Comparison of ENCODE assay signal across 13 mouse cellular contexts in genomic region chr7:40276116-40276515, GRCm38 (mm10).
DNase-seq lines count a peak whose midpoint lies in the region; ATAC-seq lines count a peak whose summit lies in the region.
"Had no signal": no experiment of that assay in that cellular context is flagged by ENCODE, and none has a peak within 500 bp of the region (broad histone marks: within the 10 kb centered on the region; RNA-seq: fewer than 3 reads in every experiment).

No protein-coding gene starts in this region.

- 29% methylated on average over 5 of the region's 5 CpGs for WGBS in embryonic facial prominence, embryonic 15.5 days
- 7% methylated on average over 5 of the region's 5 CpGs for WGBS in midbrain, embryonic 11.5 days

- no peaks in the 10 kb centered on the region for H3K9me3 ChIP-seq in embryonic facial prominence, embryonic 15.5 days (replicated peaks)
- H3K9me3 ChIP-seq in midbrain, embryonic 11.5 days (ENCODE audit: control insufficient read depth, low read length) = no peaks in the 10 kb centered on the region
- H3K9me3 ChIP-seq: heart, embryonic 15.5 days had no signal

- H3K9ac ChIP-seq in embryonic facial prominence, embryonic 15.5 days = no peak overlapping the region
- no peak overlapping the region for H3K9ac ChIP-seq in midbrain, embryonic 11.5 days (ENCODE audit: low read length)
- H3K9ac ChIP-seq: heart, embryonic 15.5 days; liver, embryonic 14.5 days had no signal

- H3K4me2 ChIP-seq in embryonic facial prominence, embryonic 15.5 days (replicated peaks) = no peak overlapping the region
- H3K4me2 ChIP-seq in midbrain, embryonic 11.5 days = no peak overlapping the region
- H3K4me2 ChIP-seq: heart, embryonic 15.5 days had no signal

- DNase-seq in adrenal gland, postnatal 14 days = peak; percentile 22
- no peak for DNase-seq in adrenal gland, adult 18-20 months (ENCODE audit: low spot score in 2 of 2)
- DNase-seq in Muller cell, postnatal 12 days (ENCODE audit: inconsistent ontology term) = peak; percentile 95
- peak; percentile 88 for DNase-seq in midbrain, embryonic 11.5 days (ENCODE audit: low spot score, missing footprints)
- DNase-seq in thymus, postnatal 14 days = no peak
- DNase-seq in kidney, adult 11 months = no peak
- DNase-seq in frontal cortex, postnatal 14 days (ENCODE audit: low spot score in 2 of 2) = no peak
- DNase-seq: B cell, adult 2 months had no signal

- no peak overlapping the region for H3K27ac ChIP-seq in embryonic facial prominence, embryonic 15.5 days (replicated peaks)
- no peak overlapping the region for H3K27ac ChIP-seq in midbrain, embryonic 11.5 days (ENCODE audit: low read depth, low read length)
- H3K27ac ChIP-seq: heart, embryonic 15.5 days; layer of hippocampus, adult 2 months; liver, embryonic 14.5 days had no signal

- peak; percentile 66 for ATAC-seq in embryonic facial prominence, embryonic 15.5 days (ENCODE audit: insufficient number of reproducible peaks, low FRiP score, low TSS enrichment, low read depth)
- ATAC-seq in midbrain, embryonic 11.5 days (ENCODE audit: low FRiP score) = peak; percentile 82
- ATAC-seq: intestine, embryonic 16.5 days had no signal

- H3K27me3 ChIP-seq in embryonic facial prominence, embryonic 15.5 days = no peaks in the 10 kb centered on the region; the same call in 1 of the 2 replicates
- peaks cover 2% of the 10 kb centered on the region for H3K27me3 ChIP-seq in midbrain, embryonic 11.5 days (ENCODE audit: control insufficient read depth, insufficient read depth, low read length)
- H3K27me3 ChIP-seq: heart, embryonic 15.5 days had no signal

- H3K4me3 ChIP-seq in embryonic facial prominence, embryonic 15.5 days (replicated peaks) = no peak overlapping the region
- H3K4me3 ChIP-seq in midbrain, embryonic 11.5 days (ENCODE audit: low read depth, low read length) = no peak overlapping the region
- H3K4me3 ChIP-seq: heart, embryonic 15.5 days; layer of hippocampus, adult 2 months had no signal

- H3K4me1 ChIP-seq in embryonic facial prominence, embryonic 15.5 days = peaks cover 5% of the 10 kb centered on the region; the same call in 1 of the 2 replicates
- peaks cover 13% of the 10 kb centered on the region for H3K4me1 ChIP-seq in midbrain, embryonic 11.5 days (ENCODE audit: control insufficient read depth, insufficient read depth, low read length)
- H3K4me1 ChIP-seq: heart, embryonic 15.5 days had no signal

- H3K36me3 ChIP-seq in embryonic facial prominence, embryonic 15.5 days = no peaks in the 10 kb centered on the region
- H3K36me3 ChIP-seq in midbrain, embryonic 11.5 days (ENCODE audit: control insufficient read depth, insufficient read depth, low read length) = no peaks in the 10 kb centered on the region
- H3K36me3 ChIP-seq: heart, embryonic 15.5 days had no signal

Comparison
In these comparisons a context has a peak if more than half of its experiments do, and no peak if none do; other contexts are left out.
1. DNase-seq: peak in adrenal gland, postnatal 14 days (single experiment), Muller cell, postnatal 12 days (single experiment) and midbrain, embryonic 11.5 days (single experiment); none in adrenal gland, adult 18-20 months (0 of 2), thymus, postnatal 14 days (single experiment), kidney, adult 11 months (single experiment) and frontal cortex, postnatal 14 days (0 of 2).